Mouse (Mus musculus) C2C12 (cell line): ENCODE results near the gene Ttbk2.

ENCODE experiments used
- CTCF ChIP-seq: IDR thresholded peaks from one replicate; pipeline ENCODE4 v1.5.1; 2011; ENCODE audit not compliant: control insufficient read depth, insufficient read depth, insufficient read length
- MYOG ChIP-seq: IDR thresholded peaks from one replicate; pipeline ENCODE4 v1.6.1; 2011; ENCODE audit not compliant: control insufficient read depth, insufficient read length; ENCODE audit errors: extremely low read depth
- USF1 ChIP-seq: IDR thresholded peaks from one replicate; pipeline ENCODE4 v1.6.1; 2011; ENCODE audit warnings: low read depth, mild to moderate bottlenecking, control low read depth, moderate library complexity

DNA sequence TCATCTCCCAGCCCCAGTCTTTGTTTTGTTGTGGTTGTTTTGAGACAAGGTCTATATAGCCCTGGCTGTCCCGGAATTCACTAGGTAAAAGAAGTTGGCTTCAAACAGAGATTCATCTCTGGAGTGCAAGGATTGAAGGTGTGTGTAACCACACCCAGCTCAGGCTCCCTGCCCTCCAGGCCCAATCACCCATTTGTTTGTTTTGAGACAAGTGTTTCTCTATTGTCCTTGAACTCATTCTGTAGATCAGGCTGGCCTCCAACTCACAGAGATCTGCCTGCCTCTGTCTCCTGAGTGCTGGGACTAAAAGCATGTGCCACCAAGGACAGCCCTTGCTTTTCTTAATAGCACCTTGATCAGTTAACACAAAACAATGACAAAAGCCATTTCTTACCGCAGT, 102.4 kb downstream of the Ttbk2 start:
- TF ChIP-seq USF1 (no peak), CTCF (no peak), MYOG (no peak)
